Mouse (Mus musculus): Measurements from ENCODE around the gene Ablim1. TPM values are rescaled to one million over a fixed set of nuclear protein-coding genes. Genes with fewer than 3 reads are reported as not detected.

Ablim1 gene
- polyA plus RNA-seq, 2 experiments: 3.0 to 4.7 TPM

GRCm38 (mm10) chr19:57358322-57358721 is 43.6 kb upstream of the Ablim1 start:
- Histone ChIP-seq H3K9me3 (ENCODE audit: control insufficient read depth, low read length) (no peaks in the 10 kb centered on the region), H3K9ac (replicated peaks) (peak overlapping the region; percentile 56), H3K27ac (0 out of 2 replicates have a peak overlapping the region, but pooled peaks have one; percentile 19), H3K36me3 (replicated peaks; ENCODE audit: control insufficient read depth, insufficient read depth, low read depth) (no peaks in the 10 kb centered on the region), H3K4me3 (ENCODE audit: insufficient read depth in 1 of 2, low read depth in 2 of 2, low read length in 2 of 2) (peak overlapping the region; percentile 40 to 94), H3K27me3 (ENCODE audit: control insufficient read depth, insufficient read depth, low read length) (no peaks in the 10 kb centered on the region), H3K4me2 (ENCODE audit: low read depth) (peak overlapping the region; percentile 91), H3K4me1 (replicated peaks; ENCODE audit: control insufficient read depth in 2 of 2, insufficient read depth in 2 of 2, low read length in 1 of 2) (peaks cover 11 to 46% of the 10 kb centered on the region in 2 experiments)
- peak; percentile 89 for TF ChIP-seq CTCF (IDR thresholded peaks at IDR 0.05; ENCODE audit: low read depth)
- no peak for TF ChIP-seq EP300 (IDR thresholded peaks at IDR 0.05; ENCODE audit: low read depth)
- no peak for ATAC-seq (ENCODE audit: insufficient read depth)
- DNase-seq (ENCODE audit: low read depth in 3 of 3, low spot score in 3 of 3): peak; percentile 71 to 78 (median 77)
- WGBS (ENCODE audit: insufficient replicate concordance): 22% methylated on average over 12 of the region's 12 CpGs

- Histone ChIP-seq H3K4me2 (ENCODE audit: low read depth) (peak overlapping the region; percentile 91), H3K27me3 (ENCODE audit: control insufficient read depth, insufficient read depth, low read length) (no peaks in the 10 kb centered on the region), H3K4me1 (replicated peaks; ENCODE audit: control insufficient read depth in 2 of 2, insufficient read depth in 2 of 2, low read length in 1 of 2) (peaks cover 11 to 42% of the 10 kb centered on the region in 2 experiments), H3K9me3 (ENCODE audit: control insufficient read depth, low read length) (no peaks in the 10 kb centered on the region), H3K4me3 (ENCODE audit: insufficient read depth in 1 of 2, low read depth in 2 of 2, low read length in 2 of 2) (peak overlapping the region in 1 of 2 experiments; percentile 94; a peak in 2 of 4 replicates), H3K27ac (no peak overlapping the region), H3K9ac (replicated peaks) (peak overlapping the region; percentile 56), H3K36me3 (replicated peaks; ENCODE audit: control insufficient read depth, insufficient read depth, low read depth) (no peaks in the 10 kb centered on the region)
- 73% methylated on average over 5 of the region's 5 CpGs for WGBS (ENCODE audit: insufficient replicate concordance)
- no peak for ATAC-seq (ENCODE audit: insufficient read depth)
- no peak for DNase-seq (ENCODE audit: low read depth in 3 of 3, low spot score in 3 of 3)
- TF ChIP-seq EP300 (IDR thresholded peaks at IDR 0.05; ENCODE audit: low read depth) (no peak), CTCF (IDR thresholded peaks at IDR 0.05; ENCODE audit: low read depth) (no peak)
These were observed 43.1 kb upstream of the Ablim1 start for GRCm38 (mm10) chr19:57357811-57358210.

DNA sequence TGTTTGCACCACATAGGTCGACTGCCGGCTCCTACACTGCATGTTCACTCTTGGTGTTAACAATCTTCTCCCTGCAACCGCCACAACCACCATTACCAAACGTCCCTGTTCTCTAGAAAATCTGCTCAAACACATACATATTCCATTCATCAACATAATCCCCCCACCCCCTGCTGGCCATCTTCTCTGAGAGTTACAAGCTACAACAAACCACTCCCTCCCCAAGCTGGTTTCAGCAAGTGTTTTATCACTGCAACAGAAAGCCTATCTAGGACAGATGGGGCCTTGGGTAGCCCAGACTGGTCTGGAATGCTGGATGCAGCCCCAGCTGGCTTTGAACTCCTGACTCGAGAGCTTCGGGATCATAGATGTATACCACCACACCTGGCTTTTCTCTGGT is 42.5 kb upstream of the Ablim1 start:
- Histone ChIP-seq H3K9ac (replicated peaks) (no peak overlapping the region), H3K36me3 (replicated peaks; ENCODE audit: control insufficient read depth, insufficient read depth, low read depth) (no peaks in the 10 kb centered on the region), H3K4me1 (replicated peaks; ENCODE audit: control insufficient read depth in 2 of 2, insufficient read depth in 2 of 2, low read length in 1 of 2) (peaks cover 9 to 38% of the 10 kb centered on the region in 2 experiments), H3K4me3 (ENCODE audit: insufficient read depth in 1 of 2, low read depth in 2 of 2, low read length in 2 of 2) (no peak overlapping the region), H3K4me2 (ENCODE audit: low read depth) (no peak overlapping the region), H3K27ac (no peak overlapping the region), H3K9me3 (ENCODE audit: control insufficient read depth, low read length) (no peaks in the 10 kb centered on the region), H3K27me3 (ENCODE audit: control insufficient read depth, insufficient read depth, low read length) (no peaks in the 10 kb centered on the region)
- WGBS (ENCODE audit: insufficient replicate concordance): 70% methylated on average over 6 of the region's 6 CpGs
- no peak for ATAC-seq (ENCODE audit: insufficient read depth)
- no peak for DNase-seq (ENCODE audit: low read depth in 3 of 3, low spot score in 3 of 3)
- TF ChIP-seq EP300 (IDR thresholded peaks at IDR 0.05; ENCODE audit: low read depth): no peak
- peak; percentile 15; the same call in 1 of the 2 replicates for TF ChIP-seq CTCF (IDR thresholded peaks at IDR 0.05; ENCODE audit: low read depth)

DNA sequence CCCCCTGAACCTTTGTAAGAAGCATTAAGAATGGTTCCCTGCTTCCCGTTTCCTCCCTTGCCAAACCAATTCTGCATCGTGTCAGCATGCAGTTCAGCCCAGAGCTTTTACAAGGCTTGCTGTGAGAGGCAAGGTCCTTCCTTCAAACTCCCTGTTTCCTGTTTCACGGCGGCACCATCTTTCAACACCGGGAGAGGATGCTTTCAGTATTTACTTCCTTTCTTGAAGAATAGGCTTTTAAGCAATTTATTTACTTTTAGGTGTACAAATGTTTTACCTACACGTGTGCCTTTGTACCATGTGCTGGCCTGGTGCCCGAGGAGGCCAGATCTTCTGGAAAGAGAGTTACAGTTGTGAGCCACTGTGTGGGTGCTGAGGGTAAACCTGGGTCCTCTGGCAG is 41.6 kb upstream of the Ablim1 start:
- Histone ChIP-seq H3K27me3 (ENCODE audit: control insufficient read depth, insufficient read depth, low read length) (no peaks in the 10 kb centered on the region), H3K9me3 (ENCODE audit: control insufficient read depth, low read length) (no peaks in the 10 kb centered on the region), H3K4me3 (ENCODE audit: insufficient read depth in 1 of 2, low read depth in 2 of 2, low read length in 2 of 2) (no peak overlapping the region), H3K4me1 (replicated peaks; ENCODE audit: control insufficient read depth in 2 of 2, insufficient read depth in 2 of 2, low read length in 1 of 2) (peaks cover 9 to 38% of the 10 kb centered on the region in 2 experiments), H3K9ac (replicated peaks) (no peak overlapping the region), H3K36me3 (replicated peaks; ENCODE audit: control insufficient read depth, insufficient read depth, low read depth) (no peaks in the 10 kb centered on the region), H3K4me2 (ENCODE audit: low read depth) (no peak overlapping the region; the same call in 1 of the 2 replicates), H3K27ac (no peak overlapping the region)
- WGBS (ENCODE audit: insufficient replicate concordance): 33% methylated on average over 7 of the region's 7 CpGs
- ATAC-seq (ENCODE audit: insufficient read depth) (no peak), DNase-seq (ENCODE audit: low read depth in 3 of 3, low spot score in 3 of 3) (no peak)
- TF ChIP-seq EP300 (IDR thresholded peaks at IDR 0.05; ENCODE audit: low read depth) (no peak), CTCF (IDR thresholded peaks at IDR 0.05; ENCODE audit: low read depth) (no peak)

- Histone ChIP-seq H3K4me1 (replicated peaks; ENCODE audit: control insufficient read depth in 2 of 2, insufficient read depth in 2 of 2, low read length in 1 of 2) (peaks cover 9 to 38% of the 10 kb centered on the region in 2 experiments), H3K36me3 (replicated peaks; ENCODE audit: control insufficient read depth, insufficient read depth, low read depth) (no peaks in the 10 kb centered on the region), H3K4me2 (ENCODE audit: low read depth) (peak overlapping the region; percentile 35), H3K27me3 (ENCODE audit: control insufficient read depth, insufficient read depth, low read length) (no peaks in the 10 kb centered on the region), H3K27ac (no peak overlapping the region), H3K9me3 (ENCODE audit: control insufficient read depth, low read length) (no peaks in the 10 kb centered on the region), H3K9ac (replicated peaks) (no peak overlapping the region), H3K4me3 (ENCODE audit: insufficient read depth in 1 of 2, low read depth in 2 of 2, low read length in 2 of 2) (no peak overlapping the region)
- WGBS (ENCODE audit: insufficient replicate concordance): 41% methylated on average over 16 of the region's 16 CpGs
- TF ChIP-seq EP300 (IDR thresholded peaks at IDR 0.05; ENCODE audit: low read depth) (no peak), CTCF (IDR thresholded peaks at IDR 0.05; ENCODE audit: low read depth) (no peak)
- no peak for DNase-seq (ENCODE audit: low read depth in 3 of 3, low spot score in 3 of 3)
- no peak for ATAC-seq (ENCODE audit: insufficient read depth)
These were observed 40.9 kb upstream of the Ablim1 start for GRCm38 (mm10) chr19:57355451-57356251.
